Mouse (Mus musculus) stomach, embryonic 14.5 days (tissue): Measurements from ENCODE around the gene Vav2. TPM values are rescaled to one million over a fixed set of nuclear protein-coding genes. Genes with fewer than 3 reads are reported as not detected.
A peak's percentile ranks its signal among the peaks of the same experiment; 100 is the strongest.

Experiments
- ATAC-seq: fragments of 200-750 bp; cut with Nextera tagmentation; 2 replicates; pipeline ENCODE4 v1.8.0; 2017; ENCODE audit warnings: low read depth, moderate TSS enrichment; ENCODE audit not compliant: insufficient number of reproducible peaks, insufficient read depth, low FRiP score
- H3K27ac ChIP-seq: fragments of 300-500 bp; sonication (generic); 2 replicates; pipeline ENCODE4 v1.5.1; 2014; ENCODE audit warnings: mild to moderate bottlenecking, low read length, moderate library complexity, mixed read lengths
- H3K27me3 ChIP-seq: fragments of 300-500 bp; sonication (generic); 2 replicates; pipeline ENCODE4 v1.6.1; 2014; ENCODE audit warnings: low read length, control low read depth, mixed read lengths; ENCODE audit not compliant: control insufficient read depth, insufficient read depth
- H3K36me3 ChIP-seq: fragments of 300-500 bp; sonication (generic); 2 replicates; pipeline ENCODE4 v1.6.1; 2014; ENCODE audit warnings: mild to moderate bottlenecking, control low read depth, low read length, moderate library complexity, mixed read lengths; ENCODE audit not compliant: control insufficient read depth, insufficient read depth
- H3K4me1 ChIP-seq: fragments of 300-500 bp; sonication (generic); 2 replicates; pipeline ENCODE4 v1.6.1; 2014; ENCODE audit warnings: low read length, control low read depth, mixed read lengths; ENCODE audit not compliant: control insufficient read depth, insufficient read depth
- H3K4me2 ChIP-seq: fragments of 300-500 bp; sonication (generic); replicated peaks from 2 replicates; pipeline ENCODE4 v1.6.1; 2014; ENCODE audit warnings: low read depth, low read length, control low read depth
- H3K4me3 ChIP-seq: fragments of 300-500 bp; sonication (generic); 2 replicates; pipeline ENCODE4 v1.5.1; 2014; ENCODE audit warnings: low read depth, low read length, control low read depth
- H3K9ac ChIP-seq: fragments of 300-500 bp; sonication (generic); replicated peaks from 2 replicates; pipeline ENCODE4 v1.6.1; 2014; ENCODE audit warnings: low read depth, mild to moderate bottlenecking, control low read depth, low read length, moderate library complexity, mixed read lengths
- H3K9me3 ChIP-seq: fragments of 300-500 bp; sonication (generic); 2 replicates; pipeline ENCODE4 v1.6.1; 2016; ENCODE audit warnings: low read depth, low read length, control low read depth; ENCODE audit not compliant: control insufficient read depth
- WGBS: fragments of 180-500 bp; shearing (Covaris S2); extraction: QIAGEN DNeasy Blood & Tissue Kit; methylation state at CpG from one replicate; pipeline ENCODE4 v1.1.7; 2014; 5-methylcytosine and 5-hydroxymethylcytosine counted together
- polyA plus RNA-seq: library from polyadenylated mRNA; unstranded; fragments of >200 nt; fragmentation: Nextera tagmentation; extraction: Ambion mirVana; gene quantifications from 2 replicates; pipeline ENCODE4 v1.2.1, GENCODE M21; 2014

Gene Vav2
- polyA plus RNA-seq, 1 experiment from 2014 or later, result 7.6 TPM

GRCm38 (mm10) chr2:27334816-27335215 is 92.0 kb downstream of the Vav2 start:
- H3K4me2 ChIP-seq, result no peak overlapping the region
- H3K27ac ChIP-seq, result no peak overlapping the region
- no peak for ATAC-seq
- WGBS, result 87% methylated on average over 4 of the region's 4 CpGs
- peaks cover 12% of the 10 kb centered on the region; the same call in 1 of the 2 replicates for H3K4me1 ChIP-seq
- H3K27me3 ChIP-seq, result no peaks in the 10 kb centered on the region
- no peak overlapping the region for H3K4me3 ChIP-seq
- H3K9me3 ChIP-seq, result no peaks in the 10 kb centered on the region
- H3K9ac ChIP-seq, result no peak overlapping the region
- no peaks in the 10 kb centered on the region for H3K36me3 ChIP-seq

GRCm38 (mm10) chr2:27331560-27331959 is 95.3 kb downstream of the Vav2 start:
- Histone ChIP-seq H3K4me2 (no peak overlapping the region), H3K36me3 (no peaks in the 10 kb centered on the region), H3K27ac (no peak overlapping the region), H3K4me1 (peaks cover 26% of the 10 kb centered on the region), H3K27me3 (no peaks in the 10 kb centered on the region), H3K9ac (no peak overlapping the region), H3K9me3 (no peaks in the 10 kb centered on the region), H3K4me3 (no peak overlapping the region)
- no peak for ATAC-seq
- 76% methylated on average over 5 of the region's 5 CpGs for WGBS

- Histone ChIP-seq H3K4me3 (no peak overlapping the region), H3K27me3 (no peaks in the 10 kb centered on the region), H3K27ac (no peak overlapping the region), H3K4me1 (peaks cover 26% of the 10 kb centered on the region), H3K36me3 (no peaks in the 10 kb centered on the region), H3K4me2 (no peak overlapping the region), H3K9me3 (no peaks in the 10 kb centered on the region), H3K9ac (no peak overlapping the region)
- no peak for ATAC-seq
- WGBS, result 72% methylated on average over 8 of the region's 8 CpGs
Measured at GRCm38 (mm10) chr2:27330446-27330845, 96.4 kb downstream of the Vav2 start.

- Histone ChIP-seq H3K9me3 (no peaks in the 10 kb centered on the region), H3K27ac (no peak overlapping the region), H3K4me1 (peaks cover 26% of the 10 kb centered on the region), H3K4me3 (no peak overlapping the region), H3K27me3 (no peaks in the 10 kb centered on the region), H3K4me2 (no peak overlapping the region), H3K36me3 (no peaks in the 10 kb centered on the region), H3K9ac (no peak overlapping the region)
- no peak for ATAC-seq
- WGBS, result 92% methylated on average over 10 of the region's 10 CpGs
Measured at GRCm38 (mm10) chr2:27329386-27330060, 97.3 kb downstream of the Vav2 start.

DNA sequence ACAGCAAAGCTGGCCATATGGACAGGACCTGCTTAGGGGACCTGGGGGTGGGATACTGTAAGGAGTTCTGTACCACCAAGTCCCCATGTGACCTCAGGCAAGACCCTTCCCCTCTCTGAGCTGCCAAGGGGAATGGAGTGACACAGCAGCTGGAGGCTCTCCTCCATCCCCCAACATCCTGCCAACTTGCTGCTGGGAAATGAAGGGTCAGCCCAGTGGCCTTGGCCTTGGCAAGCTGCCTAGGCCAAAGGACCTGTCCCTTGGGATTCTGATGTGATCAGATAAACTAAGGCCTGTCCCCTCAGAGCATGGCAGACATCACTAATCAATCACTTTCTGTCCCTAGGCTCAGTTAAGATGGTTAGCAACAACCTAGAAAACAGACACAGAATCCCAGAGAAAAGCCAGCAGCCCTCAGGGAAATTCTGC is 98.2 kb downstream of the Vav2 start:
- H3K36me3 ChIP-seq, result no peaks in the 10 kb centered on the region
- ATAC-seq, result no peak
- no peak overlapping the region for H3K4me3 ChIP-seq
- H3K27me3 ChIP-seq, result no peaks in the 10 kb centered on the region
- peaks cover 26% of the 10 kb centered on the region for H3K4me1 ChIP-seq
- no peaks in the 10 kb centered on the region for H3K9me3 ChIP-seq
- H3K27ac ChIP-seq, result no peak overlapping the region
- H3K9ac ChIP-seq, result no peak overlapping the region
- no peak overlapping the region for H3K4me2 ChIP-seq

GRCm38 (mm10) chr2:27327886-27328285 is 98.9 kb downstream of the Vav2 start:
- Histone ChIP-seq H3K27ac (peak overlapping the region; percentile 33; the same call in 1 of the 2 replicates), H3K36me3 (no peaks in the 10 kb centered on the region), H3K9ac (no peak overlapping the region), H3K9me3 (no peaks in the 10 kb centered on the region), H3K27me3 (no peaks in the 10 kb centered on the region), H3K4me3 (no peak overlapping the region), H3K4me1 (peaks cover 26% of the 10 kb centered on the region), H3K4me2 (no peak overlapping the region)
- WGBS, result 76% methylated on average over 4 of the region's 4 CpGs
- no peak for ATAC-seq

GRCm38 (mm10) chr2:27327076-27327475 is 99.8 kb downstream of the Vav2 start:
- Histone ChIP-seq H3K9me3 (no peaks in the 10 kb centered on the region), H3K4me2 (no peak overlapping the region), H3K9ac (no peak overlapping the region), H3K4me1 (peaks cover 26% of the 10 kb centered on the region), H3K27ac (0 out of 2 replicates have a peak overlapping the region, but pooled peaks have one; percentile 1), H3K4me3 (no peak overlapping the region), H3K27me3 (no peaks in the 10 kb centered on the region), H3K36me3 (no peaks in the 10 kb centered on the region)
- 48% methylated on average over 6 of the region's 6 CpGs for WGBS
- peak; percentile 66; the same call in 1 of the 2 replicates for ATAC-seq

DNA sequence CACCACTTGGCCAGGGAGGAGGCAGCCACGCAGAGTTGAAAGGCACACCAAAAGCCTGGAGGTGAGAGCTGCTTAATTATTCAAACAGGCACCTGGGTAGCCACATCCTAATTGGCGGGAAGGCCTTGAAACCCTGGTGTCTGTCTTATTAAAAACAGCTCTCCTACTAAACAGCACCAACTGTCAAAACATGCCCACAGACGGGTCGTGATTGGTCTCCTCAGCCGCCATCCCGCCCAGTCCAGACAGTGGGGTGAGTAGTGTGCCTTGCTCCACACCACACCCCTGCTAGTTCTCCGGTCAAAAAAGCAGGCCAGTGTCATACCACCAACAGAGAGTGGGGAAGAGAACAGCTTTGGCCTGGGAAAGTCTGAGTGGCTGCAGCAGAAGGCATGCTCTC is 100.5 kb downstream of the Vav2 start:
- H3K4me2 ChIP-seq, result no peak overlapping the region
- H3K4me3 ChIP-seq, result no peak overlapping the region
- no peak for ATAC-seq
- no peak overlapping the region for H3K9ac ChIP-seq
- peaks cover 26% of the 10 kb centered on the region for H3K4me1 ChIP-seq
- H3K27ac ChIP-seq, result no peak overlapping the region
- H3K36me3 ChIP-seq, result no peaks in the 10 kb centered on the region
- WGBS, result 70% methylated on average over 7 of the region's 7 CpGs
- no peaks in the 10 kb centered on the region for H3K27me3 ChIP-seq
- H3K9me3 ChIP-seq, result no peaks in the 10 kb centered on the region

GRCm38 (mm10) chr2:27324690-27325089 is 102.1 kb downstream of the Vav2 start:
- no peaks in the 10 kb centered on the region for H3K9me3 ChIP-seq
- no peak overlapping the region for H3K4me2 ChIP-seq
- H3K27ac ChIP-seq, result no peak overlapping the region
- H3K4me3 ChIP-seq, result no peak overlapping the region
- H3K9ac ChIP-seq, result no peak overlapping the region
- no peak for ATAC-seq
- H3K27me3 ChIP-seq, result no peaks in the 10 kb centered on the region
- peaks cover 26% of the 10 kb centered on the region for H3K4me1 ChIP-seq
- no peaks in the 10 kb centered on the region for H3K36me3 ChIP-seq
- 28% methylated on average over 2 of the region's 2 CpGs for WGBS
